Mouse (Mus musculus) E14TG2a.4 (cell line): ENCODE results near the gene Zfp119b.
"Not testable (repeated sequence)": the region's sequence is repeated elsewhere in the genome, so short reads cannot be mapped to it uniquely, and the experiment has no call there.

Experiments used
- CTCF ChIP-seq: conservative IDR thresholded peaks from 2 replicates; pipeline ENCODE4 v1.5.1; 2014; ENCODE audit warnings: low read length
- NANOG ChIP-seq: IDR thresholded peaks from 2 replicates; pipeline ENCODE4 v1.6.1; 2014; ENCODE audit warnings: borderline replicate concordance, low read length, mixed read lengths
- POU5F1 ChIP-seq: IDR thresholded peaks from 2 replicates; pipeline ENCODE4 v1.6.1; 2014; ENCODE audit warnings: low read length, borderline replicate concordance

- TF ChIP-seq CTCF, NANOG, POU5F1: not testable (repeated sequence)
Observed at GRCm38 (mm10) chr17:55944866-55945682, 4.2 kb downstream of the Zfp119b start.
